ENCODE assay signal across 22 mouse cellular contexts in genomic region chr16:74664337-74664736, GRCm38 (mm10).
DNase-seq lines count a peak whose midpoint lies in the region; ATAC-seq lines count a peak whose summit lies in the region.
"Had no signal": no experiment of that assay in that cellular context is flagged by ENCODE, and none has a peak within 500 bp of the region (broad histone marks: within the 10 kb centered on the region; RNA-seq: fewer than 3 reads in every experiment).

No protein-coding gene starts in this region.

- H3K4me3 ChIP-seq in hindbrain, embryonic 16.5 days (ENCODE audit: low read length): no peak overlapping the region

- 69% methylated on average over 1 of the region's 1 CpGs for WGBS in hindbrain, embryonic 16.5 days

- no peak overlapping the region for H3K4me2 ChIP-seq in hindbrain, embryonic 16.5 days (ENCODE audit: low read length)

- H3K9me3 ChIP-seq in hindbrain, embryonic 16.5 days (ENCODE audit: control insufficient read depth, low read length): no peaks in the 10 kb centered on the region
- H3K9me3 ChIP-seq: G1E had no signal

- DNase-seq in frontal cortex, postnatal 10 days (ENCODE audit: low spot score in 2 of 2): no peak
- DNase-seq in brain, adult 2 months (ENCODE audit: low read depth, low spot score): peak; percentile 58
- peak; percentile 10 for DNase-seq in telencephalon, adult 2 months (ENCODE audit: low read depth, low spot score)
- DNase-seq: adrenal gland, adult 2 months; adrenal gland, adult 8-10 months; adrenal gland, postnatal 10 days; adrenal gland, postnatal 14 days; adrenal gland, postnatal 25 days; adrenal gland, postnatal 36 days; B cell, adult 2 months; cerebellum, adult 11 months; cerebellum, adult 11-12 months; cerebellum, adult 18-20 months; cerebellum, adult 2 months had no signal

- no peaks in the 10 kb centered on the region for H3K4me1 ChIP-seq in hindbrain, embryonic 16.5 days (ENCODE audit: control insufficient read depth, insufficient read depth, low read depth, low read length)

- H3K27me3 ChIP-seq in hindbrain, embryonic 16.5 days (replicated peaks; ENCODE audit: control insufficient read depth, insufficient read depth, low read length): no peaks in the 10 kb centered on the region
- H3K27me3 ChIP-seq: CH12.LX, Patski had no signal

- no peak overlapping the region for H3K27ac ChIP-seq in hindbrain, embryonic 16.5 days (ENCODE audit: low read depth, low read length)

- no peak overlapping the region for H3K9ac ChIP-seq in hindbrain, embryonic 16.5 days (ENCODE audit: low read depth, low read length)

- ATAC-seq in frontal cortex, adult (ENCODE audit: low TSS enrichment): peak; percentile 52
- no peak for ATAC-seq in hindbrain, embryonic 16.5 days
- ATAC-seq in monocyte, adult 5-6 weeks (replicated peaks; ENCODE audit: insufficient number of reproducible peaks, low FRiP score, low TSS enrichment, poor library complexity, severe bottlenecking): no peak
- ATAC-seq: activated CD4-positive, CD25-positive, alpha-beta regulatory T cell, adult 4 months; CD4-positive, CD25-positive, alpha-beta regulatory T cell, adult 4 months; Patski had no signal

- H3K36me3 ChIP-seq in hindbrain, embryonic 16.5 days (ENCODE audit: control insufficient read depth, insufficient read depth, low read length): no peaks in the 10 kb centered on the region
- H3K36me3 ChIP-seq: G1E had no signal

Comparison
In these comparisons a context has a peak if more than half of its experiments do, and no peak if none do; other contexts are left out.
1. DNase-seq: peak in brain, adult 2 months (single experiment) and telencephalon, adult 2 months (single experiment); none in frontal cortex, postnatal 10 days (0 of 2).